Mouse (Mus musculus) heart, embryonic 16.5 days (tissue): Measurements from ENCODE around the gene Sowahb. TPM values are rescaled to one million over a fixed set of nuclear protein-coding genes. Genes with fewer than 3 reads are reported as not detected.

Experiments used
- ATAC-seq: fragments of 200-750 bp; cut with Nextera tagmentation; replicated peaks from 2 replicates; pipeline ENCODE4 v1.8.0; 2017; ENCODE audit warnings: moderate number of reproducible peaks; ENCODE audit not compliant: insufficient read depth, low FRiP score; ENCODE audit errors: extremely low read depth
- H3K27ac ChIP-seq: fragments of 300-500 bp; sonication (generic); 2 replicates; pipeline ENCODE4 v1.5.1; 2014; ENCODE audit warnings: mild to moderate bottlenecking, low read length, control low read depth, moderate library complexity
- H3K27me3 ChIP-seq: fragments of 300-500 bp; sonication (generic); 2 replicates; pipeline ENCODE4 v1.6.1; 2014; ENCODE audit warnings: low read length, mixed read lengths; ENCODE audit not compliant: control insufficient read depth, insufficient read depth
- H3K36me3 ChIP-seq: fragments of 300-500 bp; sonication (generic); 2 replicates; pipeline ENCODE4 v1.6.1; 2014; ENCODE audit not compliant: control insufficient read depth, insufficient read depth
- H3K4me1 ChIP-seq: fragments of 300-500 bp; sonication (generic); 2 replicates; pipeline ENCODE4 v1.6.1; 2014; ENCODE audit warnings: low read length, mixed read lengths; ENCODE audit not compliant: control insufficient read depth, insufficient read depth
- H3K4me2 ChIP-seq: fragments of 300-500 bp; sonication (generic); 2 replicates; pipeline ENCODE4 v1.6.1; 2014; ENCODE audit warnings: low read depth, mild to moderate bottlenecking, control low read depth, low read length
- H3K4me3 ChIP-seq: fragments of 300-500 bp; sonication (generic); 2 replicates; pipeline ENCODE4 v1.5.1; 2014; ENCODE audit warnings: mild to moderate bottlenecking, control low read depth, low read length
- H3K9ac ChIP-seq: fragments of 300-500 bp; sonication (generic); 2 replicates; pipeline ENCODE4 v1.6.1; 2014; ENCODE audit warnings: low read length, control low read depth
- H3K9me3 ChIP-seq: fragments of 300-500 bp; sonication (generic); replicated peaks from 2 replicates; pipeline ENCODE4 v1.6.1; 2016; ENCODE audit warnings: low read length; ENCODE audit not compliant: control insufficient read depth
- WGBS: fragments of 180-500 bp; shearing (Covaris S2); extraction: QIAGEN DNeasy Blood & Tissue Kit; methylation state at CpG from one replicate; pipeline ENCODE4 v1.1.7; 2014; 5-methylcytosine and 5-hydroxymethylcytosine counted together
- polyA plus RNA-seq: library from polyadenylated mRNA; unstranded; fragments of >200 nt; fragmentation: Nextera tagmentation; extraction: Ambion mirVana; gene quantifications from 2 replicates; pipeline ENCODE4 v1.2.1, GENCODE M21; 2015

Sowahb gene
- polyA plus RNA-seq, 1 experiment from 2014 or later, result 0.12 TPM

DNA sequence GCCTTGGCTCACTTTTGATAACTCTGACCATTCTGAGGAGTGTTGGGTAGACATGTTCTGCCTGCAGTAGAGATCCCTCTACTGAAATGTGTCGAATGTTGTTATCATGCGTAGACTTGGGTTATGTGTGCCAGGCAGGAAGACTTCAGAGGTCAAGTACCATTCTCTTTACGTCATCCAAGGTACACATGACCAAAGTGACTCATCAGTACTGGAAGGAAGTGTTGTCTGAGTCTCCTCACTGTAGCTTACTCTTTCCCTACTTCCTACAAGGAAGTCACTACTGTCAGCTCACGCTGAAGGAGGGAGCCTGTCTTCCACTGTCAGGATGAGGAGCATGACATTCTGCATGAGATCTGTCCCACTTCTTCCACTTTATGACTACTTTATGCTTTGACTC lies 12.2 kb downstream of the Sowahb start:
- Histone ChIP-seq H3K4me1 (no peaks in the 10 kb centered on the region), H3K9ac (no peak overlapping the region), H3K4me3 (no peak overlapping the region), H3K27ac (no peak overlapping the region), H3K36me3 (no peaks in the 10 kb centered on the region), H3K4me2 (no peak overlapping the region), H3K9me3 (no peaks in the 10 kb centered on the region), H3K27me3 (no peaks in the 10 kb centered on the region)
- ATAC-seq, result no peak
- WGBS, result 35% methylated on average over 4 of the region's 4 CpGs

DNA sequence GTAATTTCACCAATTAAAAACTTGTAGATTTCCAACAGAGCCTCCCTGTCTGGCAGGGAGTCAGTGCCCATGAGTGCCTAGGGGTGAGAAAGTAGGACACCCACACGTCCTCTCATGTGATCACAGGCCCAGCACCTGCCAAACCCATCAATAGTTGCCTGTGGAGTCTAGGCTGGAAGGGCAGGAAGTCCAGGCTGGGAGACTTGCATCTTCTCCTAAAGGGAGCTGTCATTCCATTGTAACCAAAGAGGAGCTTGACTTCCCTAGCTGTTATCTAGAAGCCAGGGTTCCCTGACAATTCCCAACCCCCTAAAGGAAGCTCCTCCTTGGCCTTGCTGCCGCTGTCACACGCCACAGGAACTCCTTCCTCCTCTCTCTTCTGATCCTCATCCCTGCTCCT lies 14.0 kb downstream of the Sowahb start:
- Histone ChIP-seq H3K36me3 (no peaks in the 10 kb centered on the region), H3K9ac (no peak overlapping the region), H3K4me3 (no peak overlapping the region), H3K9me3 (no peaks in the 10 kb centered on the region), H3K27me3 (no peaks in the 10 kb centered on the region), H3K4me2 (no peak overlapping the region), H3K27ac (no peak overlapping the region), H3K4me1 (peaks cover 9% of the 10 kb centered on the region)
- 46% methylated on average over 3 of the region's 3 CpGs for WGBS
- peak; percentile 49; the same call in 1 of the 2 replicates for ATAC-seq

DNA sequence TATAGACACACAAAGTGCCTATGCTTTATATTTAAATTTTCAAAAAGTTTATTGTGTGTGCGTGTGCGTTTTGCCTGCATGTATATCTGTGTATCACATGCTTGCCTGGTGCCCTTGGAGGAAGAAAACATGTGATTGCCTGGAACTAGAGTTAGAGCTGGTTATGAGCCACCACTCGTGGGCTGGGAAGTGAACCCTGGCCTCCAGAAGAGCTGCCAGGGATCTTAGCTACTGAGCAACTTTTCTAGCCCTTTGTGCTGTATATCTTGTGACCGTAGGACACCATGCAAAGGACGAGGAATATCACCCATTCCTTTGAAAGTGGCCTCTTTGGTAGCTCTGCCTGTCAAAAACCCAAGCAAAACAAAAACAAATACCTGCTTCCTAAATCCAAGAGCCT lies 14.4 kb downstream of the Sowahb start:
- Histone ChIP-seq H3K4me1 (peaks cover 9% of the 10 kb centered on the region), H3K27ac (no peak overlapping the region), H3K9ac (no peak overlapping the region), H3K4me3 (no peak overlapping the region), H3K4me2 (no peak overlapping the region), H3K36me3 (no peaks in the 10 kb centered on the region), H3K27me3 (no peaks in the 10 kb centered on the region), H3K9me3 (no peaks in the 10 kb centered on the region)
- 73% methylated on average over 5 of the region's 5 CpGs for WGBS
- no peak for ATAC-seq

DNA sequence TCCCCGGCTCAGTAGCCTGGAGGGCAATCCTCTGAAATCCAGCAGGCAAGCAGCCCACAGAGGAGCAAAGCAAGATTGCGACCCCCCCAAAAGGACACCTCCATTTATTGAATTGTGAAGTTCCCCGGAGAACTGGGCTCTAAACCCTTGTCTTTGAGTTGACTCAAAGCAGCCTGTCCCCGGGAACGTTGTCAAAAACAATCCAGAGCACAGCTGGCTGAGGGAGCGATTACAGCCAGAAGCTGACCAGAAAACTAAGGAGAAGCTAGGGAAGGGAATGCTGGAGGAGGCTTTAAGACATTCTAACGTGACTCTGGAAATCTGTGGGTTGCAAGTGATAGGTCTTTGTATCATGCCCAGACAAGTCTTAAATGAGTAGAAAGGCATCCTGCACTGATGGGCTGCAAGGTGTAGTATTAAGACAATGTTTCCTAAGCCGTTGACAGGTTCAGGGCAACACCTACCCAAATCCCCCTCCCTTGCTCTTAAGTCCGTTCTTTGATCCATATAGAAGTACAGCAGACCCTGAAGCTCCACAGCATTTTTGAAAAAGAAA lies 17.6 kb downstream of the Sowahb start:
- Histone ChIP-seq H3K4me1 (peaks cover 21% of the 10 kb centered on the region), H3K27me3 (no peaks in the 10 kb centered on the region), H3K4me3 (no peak overlapping the region), H3K27ac (peak overlapping the region; percentile 49), H3K9me3 (no peaks in the 10 kb centered on the region), H3K9ac (no peak overlapping the region), H3K36me3 (no peaks in the 10 kb centered on the region), H3K4me2 (peak overlapping the region; percentile 17; the same call in 1 of the 2 replicates)
- 36% methylated on average over 9 of the region's 9 CpGs for WGBS
- ATAC-seq, result no peak

DNA sequence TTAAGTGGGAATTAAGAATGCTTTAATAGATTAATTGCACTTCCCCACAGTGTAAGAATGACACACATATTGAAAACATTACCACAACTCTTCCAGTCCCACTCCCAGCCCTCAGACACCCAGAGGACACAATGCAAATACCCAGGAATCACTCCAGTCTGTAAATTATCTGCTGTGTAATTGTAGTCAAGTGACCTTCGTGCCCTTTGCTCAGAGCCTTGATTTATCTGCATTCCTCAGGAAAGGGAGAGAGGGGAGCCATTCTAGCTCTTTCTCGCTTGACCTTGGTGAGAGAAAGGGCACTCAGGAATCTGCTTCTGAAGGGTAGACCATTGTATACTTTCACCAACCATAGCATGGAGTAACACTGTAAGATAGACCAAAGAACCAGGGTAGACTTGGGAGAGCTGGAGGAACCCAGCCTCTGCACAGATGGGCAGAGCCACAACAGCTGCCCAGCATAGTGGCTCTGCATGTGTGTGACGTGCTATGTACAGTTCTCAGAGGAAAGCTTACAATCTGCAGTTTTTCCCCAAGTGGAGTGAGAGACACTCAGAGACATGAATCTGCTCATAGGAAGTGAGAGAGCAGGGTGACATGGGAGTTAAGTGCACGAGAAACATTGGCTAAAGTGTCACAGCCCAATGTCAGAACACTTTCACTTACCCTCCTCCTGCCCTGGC lies 18.2 kb downstream of the Sowahb start:
- 35% methylated on average over 4 of the region's 4 CpGs for WGBS
- Histone ChIP-seq H3K9ac (no peak overlapping the region), H3K27me3 (no peaks in the 10 kb centered on the region), H3K4me1 (peaks cover 22% of the 10 kb centered on the region), H3K4me3 (no peak overlapping the region), H3K4me2 (peak overlapping the region; percentile 17; the same call in 1 of the 2 replicates), H3K9me3 (no peaks in the 10 kb centered on the region), H3K36me3 (no peaks in the 10 kb centered on the region), H3K27ac (peak overlapping the region; percentile 49)
- ATAC-seq, result no peak

DNA sequence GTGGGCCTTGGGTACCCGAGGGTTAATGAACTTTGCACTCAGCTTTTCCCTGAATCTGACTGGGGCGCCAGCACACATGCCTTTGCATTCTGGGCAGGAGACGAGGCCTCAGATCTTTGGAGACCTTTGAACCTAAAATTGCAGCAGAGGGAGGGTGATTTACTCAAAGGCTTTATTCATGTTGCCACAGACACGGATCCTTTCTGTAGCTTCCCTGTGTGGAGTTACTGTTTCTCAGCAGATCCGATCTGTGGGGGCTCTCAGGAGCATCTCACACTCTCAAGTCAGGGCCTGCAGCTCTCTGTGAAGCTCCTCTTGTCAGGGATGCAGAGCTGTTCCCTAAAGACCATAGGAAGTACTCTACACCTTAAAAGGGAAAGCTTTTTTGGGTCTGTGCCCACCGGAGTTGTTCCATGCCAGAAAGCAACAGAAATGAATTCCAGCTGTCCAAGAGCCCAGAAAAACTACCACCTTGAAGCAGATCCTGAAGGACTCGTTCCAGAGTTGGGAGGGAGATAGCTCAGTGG lies 20.0 kb downstream of the Sowahb start:
- H3K36me3 ChIP-seq, result no peaks in the 10 kb centered on the region
- no peak overlapping the region for H3K4me3 ChIP-seq
- H3K4me2 ChIP-seq, result no peak overlapping the region
- peak; percentile 42; the same call in 1 of the 2 replicates for ATAC-seq
- H3K9me3 ChIP-seq, result no peaks in the 10 kb centered on the region
- no peaks in the 10 kb centered on the region for H3K27me3 ChIP-seq
- H3K9ac ChIP-seq, result no peak overlapping the region
- H3K4me1 ChIP-seq, result peaks cover 24% of the 10 kb centered on the region
- H3K27ac ChIP-seq, result peak overlapping the region; percentile 58
- 30% methylated on average over 7 of the region's 7 CpGs for WGBS

DNA sequence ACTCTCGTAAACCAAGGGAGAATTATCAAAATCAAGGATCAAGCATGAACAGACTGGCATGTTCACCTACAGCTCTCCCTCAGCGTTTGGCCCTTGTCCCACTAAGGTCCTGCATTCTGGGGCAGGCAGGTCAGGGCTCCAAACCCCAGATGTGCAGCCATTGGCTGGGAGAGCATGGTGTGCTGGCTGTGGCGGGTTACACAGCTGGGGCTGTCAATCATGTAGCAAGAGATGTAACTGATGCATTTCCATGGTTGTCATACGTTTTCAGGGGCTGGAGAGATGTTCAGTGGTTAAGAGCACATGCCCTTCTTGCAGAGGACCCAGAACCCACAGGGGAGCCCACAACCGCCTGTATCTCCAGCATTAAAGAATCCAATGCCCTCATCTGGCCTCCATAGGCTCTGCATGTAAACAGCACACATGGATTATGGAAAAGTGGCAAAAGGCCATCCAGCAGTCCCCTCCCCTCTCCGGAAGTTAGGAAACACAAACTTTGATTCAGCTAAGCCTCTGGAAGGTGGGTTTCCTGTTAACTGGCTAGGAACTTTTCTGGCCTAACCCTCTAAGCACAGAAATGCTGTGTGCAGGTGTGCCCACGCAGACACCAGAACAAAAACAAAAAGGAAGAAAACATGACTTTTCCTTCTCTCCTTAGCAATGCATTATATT lies 22.6 kb downstream of the Sowahb start:
- H3K4me3 ChIP-seq, result no peak overlapping the region
- no peaks in the 10 kb centered on the region for H3K36me3 ChIP-seq
- H3K9me3 ChIP-seq, result no peaks in the 10 kb centered on the region
- no peak overlapping the region for H3K27ac ChIP-seq
- WGBS, result 60% methylated on average over 7 of the region's 7 CpGs
- no peak for ATAC-seq
- no peak overlapping the region for H3K4me2 ChIP-seq
- peaks cover 24% of the 10 kb centered on the region for H3K4me1 ChIP-seq
- H3K27me3 ChIP-seq, result no peaks in the 10 kb centered on the region
- no peak overlapping the region for H3K9ac ChIP-seq

DNA sequence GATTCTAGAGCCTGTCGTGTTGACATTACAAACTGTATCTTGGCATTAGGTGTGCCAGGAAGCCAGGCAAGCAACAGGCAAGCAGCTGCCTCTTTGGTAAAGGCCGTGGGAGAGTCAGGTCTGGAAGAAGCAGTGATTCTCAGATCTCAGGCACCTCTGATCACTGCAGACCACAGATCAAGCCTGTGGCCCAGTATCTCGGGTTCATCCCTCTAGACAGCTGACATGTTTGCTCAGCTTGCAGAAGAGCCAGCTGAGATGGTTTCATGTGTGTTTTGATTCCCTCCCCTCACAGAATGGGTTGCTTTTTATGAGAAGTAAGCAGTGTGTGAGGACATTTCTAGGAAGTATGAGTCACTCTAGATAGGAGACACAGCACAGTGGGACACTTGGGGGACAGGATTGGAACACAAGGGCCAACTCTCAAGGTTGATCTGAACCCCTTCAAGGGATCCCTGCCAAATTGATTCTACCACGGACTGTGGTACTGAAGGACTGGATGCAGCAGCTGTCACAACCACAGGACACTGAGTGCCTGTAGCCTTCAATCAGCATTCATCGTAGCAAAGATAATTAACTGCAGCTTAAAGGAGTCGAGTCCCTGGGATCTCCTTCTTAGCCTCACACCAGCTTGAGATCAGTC lies 24.7 kb downstream of the Sowahb start:
- Histone ChIP-seq H3K27ac (peak overlapping the region; percentile 23; the same call in 1 of the 2 replicates), H3K4me1 (peaks cover 13% of the 10 kb centered on the region), H3K36me3 (no peaks in the 10 kb centered on the region), H3K27me3 (no peaks in the 10 kb centered on the region), H3K4me2 (no peak overlapping the region), H3K9ac (no peak overlapping the region), H3K9me3 (no peaks in the 10 kb centered on the region), H3K4me3 (no peak overlapping the region)
- WGBS, result 50% methylated on average over 6 of the region's 6 CpGs
- no peak for ATAC-seq
